Mouse (Mus musculus): ENCODE data around the gene Mtg2.
A peak's percentile ranks its signal among the peaks of the same experiment; 100 is the strongest.

The Mtg2 gene

GRCm38 (mm10) chr2:180051986-180052733 is 18.2 kb upstream of the Mtg2 start:
- DNase-seq (ENCODE audit: low read depth, low spot score), result peak; percentile 76

GRCm38 (mm10) chr2:180053001-180053400 is 17.4 kb upstream of the Mtg2 start:
- no peak for DNase-seq (ENCODE audit: low read depth, low spot score)

GRCm38 (mm10) chr2:180063338-180064131 is 6.9 kb upstream of the Mtg2 start:
- no peak for DNase-seq (ENCODE audit: low read depth, low spot score)

- DNase-seq (ENCODE audit: low read depth, low spot score), result no peak
These were observed 463 bp upstream of the Mtg2 start for GRCm38 (mm10) chr2:180069770-180070480.

GRCm38 (mm10) chr2:180071671-180072070 is 1.3 kb downstream of the Mtg2 start:
- DNase-seq (ENCODE audit: low read depth, low spot score), result peak; percentile 59

- no peak for DNase-seq (ENCODE audit: low read depth, low spot score)
These were observed 2.5 kb downstream of the Mtg2 start for GRCm38 (mm10) chr2:180072886-180073285.

- peak; percentile 52 for DNase-seq (ENCODE audit: low read depth, low spot score)
These were observed 7.2 kb downstream of the Mtg2 start for GRCm38 (mm10) chr2:180077622-180078021.

GRCm38 (mm10) chr2:180080680-180081079 is 10.3 kb downstream of the Mtg2 start:
- no peak for DNase-seq (ENCODE audit: low read depth, low spot score)

GRCm38 (mm10) chr2:180083063-180083462 is 12.7 kb downstream of the Mtg2 start:
- DNase-seq (ENCODE audit: low read depth, low spot score), result no peak

- no peak for DNase-seq (ENCODE audit: low read depth, low spot score)
These were observed 14.2 kb downstream of the Mtg2 start for GRCm38 (mm10) chr2:180084565-180084964.

- no peak for DNase-seq (ENCODE audit: low read depth, low spot score)
These were observed 15.7 kb downstream of the Mtg2 start for GRCm38 (mm10) chr2:180085926-180086636.

GRCm38 (mm10) chr2:180086637-180087027 is 16.2 kb downstream of the Mtg2 start:
- DNase-seq (ENCODE audit: low read depth, low spot score), result no peak

- DNase-seq (ENCODE audit: low read depth, low spot score), result no peak
These were observed 17.1 kb downstream of the Mtg2 start for GRCm38 (mm10) chr2:180087472-180087871.

- no peak for DNase-seq (ENCODE audit: low read depth, low spot score)
These were observed 19.9 kb downstream of the Mtg2 start for GRCm38 (mm10) chr2:180090285-180090684.

- DNase-seq (ENCODE audit: low read depth, low spot score), result no peak
These were observed 25.3 kb downstream of the Mtg2 start for GRCm38 (mm10) chr2:180095711-180096110.

GRCm38 (mm10) chr2:180097585-180097984 is 27.2 kb downstream of the Mtg2 start:
- DNase-seq (ENCODE audit: low read depth, low spot score), result no peak

- DNase-seq (ENCODE audit: low read depth, low spot score), result no peak
These were observed 27.8 kb downstream of the Mtg2 start for GRCm38 (mm10) chr2:180098167-180098566.

- DNase-seq (ENCODE audit: low read depth, low spot score), result no peak
These were observed 29.1 kb downstream of the Mtg2 start for GRCm38 (mm10) chr2:180099529-180099928.

- peak; percentile 28 for DNase-seq (ENCODE audit: low read depth, low spot score)
These were observed 33.0 kb downstream of the Mtg2 start for GRCm38 (mm10) chr2:180103151-180103977.

- DNase-seq (ENCODE audit: low read depth, low spot score), result peak; percentile 38
These were observed 33.7 kb downstream of the Mtg2 start, which contains the start of gene Hrh3 for GRCm38 (mm10) chr2:180103978-180104658. Hrh3 (minus strand) TSS chr2:180104488.
